Mouse (Mus musculus) A20 (cell line): ENCODE data around the gene Clasp1.

Experiments used
- DNase-seq: peaks from one replicate; pipeline ENCODE4 v3.0.0-alpha.2; 2011; ENCODE audit warnings: low read depth, low spot score

Gene Clasp1

GRCm38 (mm10) chr1:118388757-118389453 lies at the start of gene Clasp1:
Gene Clasp1, plus strand, starts transcription at chr1:118389058.
- DNase-seq = peak; percentile 98

- DNase-seq = no peak
Measured at GRCm38 (mm10) chr1:118343649-118344435, 45.0 kb upstream of the Clasp1 start.

DNA sequence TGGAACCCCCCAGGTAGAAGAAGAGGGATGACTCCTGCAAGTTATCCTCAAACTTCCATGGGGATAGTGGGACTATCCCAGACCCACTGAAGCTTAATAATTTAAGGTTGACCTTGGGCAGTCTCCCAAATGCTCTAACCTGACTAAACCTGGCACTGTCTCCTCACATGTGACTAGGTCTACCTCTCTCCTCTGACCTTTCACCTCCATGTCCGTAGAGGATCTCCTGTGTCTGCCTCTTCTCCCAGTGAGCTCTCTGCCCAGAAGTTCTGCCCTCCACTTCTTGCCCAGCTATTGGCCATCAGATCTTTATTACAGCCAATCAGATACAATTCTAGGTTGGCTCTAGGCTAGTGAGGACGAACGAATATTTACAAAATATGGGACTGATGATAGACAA lies 38.9 kb upstream of the Clasp1 start:
- DNase-seq = no peak

- DNase-seq = no peak
Measured at GRCm38 (mm10) chr1:118359071-118359761, 29.6 kb upstream of the Clasp1 start.

- DNase-seq = peak; percentile 60
Measured at GRCm38 (mm10) chr1:118367970-118368369, 20.9 kb upstream of the Clasp1 start.

GRCm38 (mm10) chr1:118368721-118369461 lies 20.0 kb upstream of the Clasp1 start:
- DNase-seq = no peak

- no peak for DNase-seq
Measured at GRCm38 (mm10) chr1:118377784-118378183, 11.1 kb upstream of the Clasp1 start.

DNA sequence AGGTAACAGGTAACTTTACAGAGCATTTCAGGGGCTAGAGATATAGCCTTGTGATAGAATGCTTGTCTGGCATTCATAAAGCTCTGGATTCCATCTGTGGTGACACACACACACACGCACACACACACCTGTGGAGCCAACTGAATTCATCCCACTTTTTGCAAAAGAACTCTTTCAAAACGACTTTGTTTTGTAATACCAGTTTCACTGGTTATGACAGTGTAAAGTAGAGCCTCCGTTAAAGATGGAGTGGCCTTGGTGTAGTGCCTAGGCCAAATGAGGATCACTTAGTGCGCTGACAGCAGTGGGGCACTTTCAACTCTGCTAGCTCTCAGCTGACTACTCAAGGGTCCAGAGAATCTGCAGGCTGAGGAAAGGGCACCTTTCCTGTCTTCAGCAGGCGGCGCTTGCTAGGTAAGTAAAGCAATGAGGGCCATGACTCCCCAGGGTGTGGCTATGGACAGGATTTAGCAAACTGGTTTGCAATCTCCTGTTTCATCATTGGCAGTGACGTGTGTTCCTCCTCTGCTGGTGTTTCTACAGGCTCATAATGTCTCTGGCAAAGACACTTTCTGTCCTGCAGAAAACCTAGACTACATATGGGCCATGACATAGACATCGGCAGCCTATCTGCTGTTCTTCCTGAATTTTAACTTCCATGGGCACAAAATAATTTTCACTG lies 8.6 kb upstream of the Clasp1 start:
- no peak for DNase-seq

DNA sequence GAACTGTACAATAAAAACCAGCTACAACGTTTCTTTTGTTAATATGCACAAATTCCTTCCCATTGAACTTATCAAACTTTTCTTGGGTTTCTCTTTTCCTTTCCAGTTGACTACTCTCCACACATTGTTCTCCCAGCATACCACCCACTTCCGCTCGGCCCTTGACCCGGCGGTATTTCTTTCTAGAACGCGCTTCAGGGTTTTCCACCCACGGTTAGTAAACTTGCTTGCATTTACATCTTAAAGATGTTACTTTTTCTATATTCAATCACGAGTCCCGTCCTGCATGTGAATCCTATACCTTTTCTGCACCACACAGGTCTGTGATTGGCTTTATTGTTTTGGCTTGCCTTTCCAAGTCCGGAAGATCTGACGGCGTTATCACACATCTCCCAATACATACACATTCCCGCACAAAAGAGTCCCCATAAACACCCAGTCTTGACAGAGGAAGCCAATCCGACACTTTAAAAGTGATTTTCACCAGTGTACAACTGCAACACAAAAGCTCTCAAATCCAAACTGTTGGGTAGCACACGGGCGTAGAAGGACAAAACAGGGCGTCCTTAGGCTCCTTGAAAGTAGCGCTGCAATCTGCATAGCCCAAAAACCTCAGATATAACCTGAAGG lies 616 bp upstream of the Clasp1 start:
- peak; percentile 89 for DNase-seq

- peak; percentile 68 for DNase-seq
Measured at GRCm38 (mm10) chr1:118389454-118390265, 802 bp downstream of the Clasp1 start.

DNA sequence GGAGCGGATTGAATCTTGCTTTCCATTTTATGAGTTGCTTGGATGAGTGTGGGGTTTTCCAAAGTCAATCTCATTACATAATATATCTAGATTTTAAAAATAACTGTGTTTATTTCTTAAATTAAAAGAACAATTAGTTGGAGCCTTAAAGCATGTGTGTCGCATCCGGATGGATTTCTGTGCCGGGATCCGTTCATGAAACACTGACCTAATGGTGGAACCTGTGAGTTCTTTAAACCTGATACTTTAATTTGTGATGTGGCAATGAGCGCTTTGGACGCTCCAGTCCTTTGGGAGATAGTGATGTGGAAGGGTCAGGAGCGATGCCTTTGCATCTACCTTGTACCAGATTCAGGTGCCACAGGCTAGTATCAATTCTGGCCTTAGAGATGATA lies 1.4 kb downstream of the Clasp1 start:
- no peak for DNase-seq

- DNase-seq = no peak
Measured at GRCm38 (mm10) chr1:118390871-118391387, 2.1 kb downstream of the Clasp1 start.

- no peak for DNase-seq
Measured at GRCm38 (mm10) chr1:118392246-118392645, 3.4 kb downstream of the Clasp1 start.

DNA sequence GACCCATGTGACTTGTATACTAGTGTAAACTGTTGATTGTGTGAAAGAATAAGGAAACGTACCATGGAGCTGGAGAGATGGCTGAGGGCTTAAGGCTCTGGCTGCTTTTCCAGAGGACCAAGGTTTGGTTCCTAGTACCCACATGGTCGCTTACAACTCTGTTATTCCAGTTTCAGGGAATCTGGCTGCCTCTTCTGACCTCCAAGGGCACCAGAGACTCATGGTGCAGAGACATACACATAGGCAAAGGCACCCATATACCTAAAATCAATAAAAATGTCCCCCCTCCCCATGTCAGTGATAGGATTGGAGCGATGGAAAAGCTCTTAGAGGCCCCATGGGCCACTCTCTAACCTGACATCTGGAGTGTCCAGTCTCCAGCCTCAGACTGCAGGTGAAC lies 5.1 kb downstream of the Clasp1 start:
- no peak for DNase-seq

DNA sequence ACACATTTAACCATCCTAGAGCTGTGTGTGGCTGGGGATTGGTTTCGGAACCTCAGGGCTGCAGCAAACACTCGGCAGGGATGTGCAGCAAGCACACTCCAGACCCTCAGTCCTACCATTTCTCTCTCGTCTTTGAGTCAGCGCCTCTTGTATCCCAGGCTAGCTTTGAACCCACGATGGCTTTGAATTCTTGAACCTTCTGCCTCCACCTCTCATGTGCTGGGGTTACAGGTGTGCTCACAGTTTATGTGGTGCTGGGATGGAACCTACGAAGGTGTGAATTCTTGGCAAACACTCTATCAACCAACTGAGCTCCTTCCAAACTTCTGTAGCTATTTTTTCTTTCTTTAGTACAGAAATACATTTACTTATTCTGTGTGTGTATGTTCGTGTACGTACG lies 9.0 kb downstream of the Clasp1 start:
- no peak for DNase-seq

DNA sequence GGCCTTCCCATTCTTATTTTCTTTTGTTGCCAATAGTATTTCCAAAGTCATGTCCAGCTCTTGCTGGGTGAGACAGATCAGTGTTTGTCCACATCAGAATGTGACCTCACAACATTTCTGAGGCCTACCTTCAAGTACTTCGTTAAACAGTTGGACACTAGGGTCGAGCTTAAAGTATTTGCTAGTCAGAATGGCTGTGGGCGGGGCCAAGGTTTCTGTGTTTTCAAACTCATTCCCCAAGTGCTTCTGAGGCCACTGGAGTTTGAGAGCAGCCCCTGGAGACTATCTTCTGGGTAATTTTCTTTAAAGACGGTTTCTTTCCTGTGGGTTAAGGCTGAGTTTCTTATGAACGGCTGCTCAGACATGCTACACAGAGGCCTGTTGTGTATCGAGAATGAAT lies 9.7 kb downstream of the Clasp1 start:
- DNase-seq = peak; percentile 56

DNA sequence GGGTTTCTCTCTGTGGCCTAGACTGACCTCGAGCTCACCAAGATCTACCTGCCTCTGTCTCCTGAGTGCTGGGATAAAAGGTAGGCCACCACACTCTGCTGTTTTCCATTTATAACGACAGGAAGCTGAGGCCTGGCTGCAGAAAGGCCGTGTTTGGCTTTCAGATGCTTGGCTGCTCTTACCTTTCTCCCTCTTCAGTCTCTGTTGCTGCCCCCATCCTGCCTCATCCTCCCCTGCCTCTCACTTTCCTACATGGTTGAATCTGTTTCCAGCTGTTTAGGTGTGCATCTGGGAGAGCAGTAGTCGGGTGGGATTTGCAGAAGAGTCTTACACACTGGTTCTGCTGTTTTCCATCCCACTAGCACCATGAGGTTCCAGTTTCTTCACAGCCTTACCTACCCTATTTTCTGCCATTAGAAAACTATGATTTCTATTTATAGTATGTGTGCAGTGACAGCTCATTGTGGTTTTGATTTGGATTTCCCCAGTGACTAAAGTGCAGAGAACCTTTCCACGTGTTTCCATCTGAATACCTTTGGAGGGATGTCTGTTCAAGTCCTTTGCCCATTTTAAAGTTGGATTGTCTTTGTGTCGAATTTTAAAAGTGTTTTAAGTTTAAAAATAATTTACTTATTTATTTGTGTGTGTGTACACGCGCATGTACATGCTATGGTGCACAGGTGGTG lies 10.9 kb downstream of the Clasp1 start:
- DNase-seq = peak; percentile 71

GRCm38 (mm10) chr1:118401991-118402390 lies 13.1 kb downstream of the Clasp1 start:
- no peak for DNase-seq

DNA sequence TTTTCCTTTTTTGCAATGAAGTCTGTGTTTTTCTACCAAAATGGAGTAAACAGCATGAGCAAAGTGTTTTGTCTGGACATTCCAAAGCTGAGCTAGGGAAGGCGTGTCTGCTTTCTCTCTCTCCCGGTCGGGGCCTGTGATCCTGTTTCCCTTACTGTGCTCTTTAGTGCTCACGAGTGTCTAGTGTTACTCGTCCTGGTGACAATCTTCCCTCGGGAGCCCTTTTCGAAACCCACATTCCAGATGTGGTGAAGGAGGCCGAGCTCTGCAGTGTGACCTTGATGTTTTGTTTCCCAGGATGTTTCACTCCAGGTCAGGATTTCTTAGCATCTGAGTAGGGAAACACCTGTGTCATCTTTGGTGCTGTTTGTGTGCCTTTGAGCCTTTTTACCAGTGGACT lies 13.7 kb downstream of the Clasp1 start:
- no peak for DNase-seq
